Mouse (Mus musculus) hindbrain, postnatal 0 days (tissue): ENCODE data around the gene Spats2. TPM values are rescaled to one million over a fixed set of nuclear protein-coding genes. Genes with fewer than 3 reads are reported as not detected.

Source experiments
- ATAC-seq: fragments of 200-750 bp; cut with Nextera tagmentation; 2 replicates; pipeline ENCODE4 v1.8.0; 2017; ENCODE audit warnings: mild to moderate bottlenecking, moderate TSS enrichment, moderate library complexity
- DNase-seq: peaks from one replicate; pipeline ENCODE4 v3.0.0-alpha.2; 2015; ENCODE audit warnings: low spot score
- H3K27ac ChIP-seq: fragments of 300-500 bp; sonication (generic); 2 replicates; pipeline ENCODE4 v1.5.1; 2014; ENCODE audit warnings: mild to moderate bottlenecking
- H3K27me3 ChIP-seq: fragments of 300-500 bp; sonication (generic); 2 replicates; pipeline ENCODE4 v1.6.1; 2014; ENCODE audit warnings: low read length, mixed read lengths; ENCODE audit not compliant: insufficient read depth
- H3K36me3 ChIP-seq: fragments of 300-500 bp; sonication (generic); 2 replicates; pipeline ENCODE4 v1.6.1; 2014; ENCODE audit warnings: low read length, mixed read lengths; ENCODE audit not compliant: insufficient read depth
- H3K4me1 ChIP-seq: fragments of 300-500 bp; sonication (generic); 2 replicates; pipeline ENCODE4 v1.6.1; 2014; ENCODE audit warnings: antibody characterized with exemption, low read length, mixed read lengths; ENCODE audit not compliant: insufficient read depth
- H3K4me2 ChIP-seq: fragments of 300-500 bp; sonication (generic); 2 replicates; pipeline ENCODE4 v1.6.1; 2014; ENCODE audit warnings: low read depth, mild to moderate bottlenecking, low read length, moderate library complexity, mixed read lengths
- H3K4me3 ChIP-seq: fragments of 300-500 bp; sonication (generic); 2 replicates; pipeline ENCODE4 v1.5.1; 2014; ENCODE audit warnings: low read length
- H3K9ac ChIP-seq: fragments of 300-500 bp; sonication (generic); replicated peaks from 2 replicates; pipeline ENCODE4 v1.6.1; 2014; ENCODE audit warnings: mild to moderate bottlenecking, low read length, moderate library complexity, mixed read lengths
- H3K9me3 ChIP-seq: fragments of 300-500 bp; sonication (generic); 2 replicates; pipeline ENCODE4 v1.6.1; 2016; ENCODE audit warnings: low read length, mixed read lengths
- CTCF ChIP-seq: IDR thresholded peaks from 2 replicates; pipeline ENCODE4 v1.5.1; 2016; ENCODE audit warnings: antibody characterized with exemption, control low read depth, low read depth
- WGBS: fragments of 180-500 bp; shearing (Covaris S2); extraction: QIAGEN DNeasy Blood & Tissue Kit; methylation state at CpG from one replicate; pipeline ENCODE4 v1.1.7; 2014; 5-methylcytosine and 5-hydroxymethylcytosine counted together
- polyA plus RNA-seq: library from polyadenylated mRNA; unstranded; fragments of >200 nt; fragmentation: Nextera tagmentation; extraction: Ambion mirVana; gene quantifications from 2 replicates; pipeline ENCODE4 v1.2.1, GENCODE M21; 2015
- total RNA-seq: library from RNA; depleted of rRNA; stranded (reverse); fragments of >200 nt; gene quantifications from 2 replicates; pipeline ENCODE4 v1.2.3, GENCODE M21; 2014

Gene Spats2
- total and polyA plus RNA-seq, 2 experiments from 2014 or later, result 23.4 to 23.6 TPM

DNA sequence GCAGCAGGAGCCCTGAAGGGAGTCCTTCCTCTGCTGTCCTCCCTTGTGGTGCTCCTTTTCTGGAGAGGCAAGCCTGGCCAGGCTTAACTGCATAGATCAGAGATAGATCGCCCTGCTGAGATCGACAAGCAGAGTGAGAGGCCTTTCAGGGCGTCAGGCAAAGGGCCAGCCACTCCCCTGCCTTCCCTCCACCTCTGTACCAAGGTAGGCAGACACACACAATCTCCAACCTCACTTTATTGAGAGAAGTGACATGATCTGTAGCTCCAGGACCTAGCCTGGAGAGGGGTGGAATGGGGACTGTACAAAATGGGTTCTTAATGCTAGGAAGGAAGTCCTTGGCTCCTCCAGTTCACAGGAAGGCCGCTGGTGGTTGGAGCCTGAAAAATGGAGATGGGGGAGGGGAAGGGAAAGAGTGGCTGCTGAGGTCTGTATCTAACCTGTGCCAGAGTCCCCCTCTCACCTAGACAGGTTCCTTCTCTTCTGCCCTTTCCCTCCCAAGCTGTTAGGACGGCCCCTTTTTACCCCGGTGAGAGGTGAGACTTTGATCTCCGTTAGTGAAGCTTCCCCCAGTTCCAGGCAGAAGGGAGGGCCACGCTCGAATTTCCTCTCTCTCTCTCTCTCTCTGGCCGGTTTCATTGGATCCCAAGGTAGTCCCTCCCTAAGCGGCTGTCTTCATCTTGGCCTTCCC, 41.7 kb upstream of the Spats2 start:
- H3K9me3 ChIP-seq, result no peaks in the 10 kb centered on the region
- no peak for ATAC-seq
- no peak for TF ChIP-seq CTCF
- H3K27me3 ChIP-seq, result peaks cover 36% of the 10 kb centered on the region
- H3K4me1 ChIP-seq, result no peaks in the 10 kb centered on the region
- no peak overlapping the region for H3K9ac ChIP-seq
- no peak for DNase-seq
- no peak overlapping the region for H3K27ac ChIP-seq
- no peak overlapping the region for H3K4me2 ChIP-seq
- 18% methylated on average over 11 of the region's 11 CpGs for WGBS
- no peak overlapping the region for H3K4me3 ChIP-seq
- H3K36me3 ChIP-seq, result no peaks in the 10 kb centered on the region

DNA sequence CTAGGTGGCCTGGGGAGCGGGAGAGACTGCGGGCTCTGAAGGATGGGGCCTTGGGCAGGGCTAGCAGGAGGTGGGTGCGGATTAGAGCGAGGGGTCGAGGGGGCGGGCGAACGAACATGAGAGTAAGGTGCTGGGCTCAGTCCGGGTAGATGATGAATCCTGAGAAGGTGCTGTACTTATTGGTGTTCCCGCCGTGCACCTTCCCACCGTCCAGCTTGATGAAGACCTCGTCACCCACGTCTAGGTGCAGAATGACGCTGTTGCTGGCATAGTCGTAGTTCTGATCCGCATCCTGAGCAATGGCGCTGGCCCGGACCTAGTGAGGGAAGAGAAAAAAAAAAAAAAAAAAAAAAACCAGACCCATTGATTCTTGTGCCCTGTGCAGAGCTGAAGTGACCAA, 41.1 kb upstream of the Spats2 start:
- Histone ChIP-seq H3K4me2 (no peak overlapping the region), H3K9ac (no peak overlapping the region), H3K4me3 (no peak overlapping the region), H3K36me3 (no peaks in the 10 kb centered on the region), H3K27ac (no peak overlapping the region), H3K9me3 (no peaks in the 10 kb centered on the region), H3K27me3 (peaks cover 41% of the 10 kb centered on the region), H3K4me1 (no peaks in the 10 kb centered on the region)
- no peak for TF ChIP-seq CTCF
- no peak for ATAC-seq
- DNase-seq, result no peak
- WGBS, result 19% methylated on average over 19 of the region's 19 CpGs

DNA sequence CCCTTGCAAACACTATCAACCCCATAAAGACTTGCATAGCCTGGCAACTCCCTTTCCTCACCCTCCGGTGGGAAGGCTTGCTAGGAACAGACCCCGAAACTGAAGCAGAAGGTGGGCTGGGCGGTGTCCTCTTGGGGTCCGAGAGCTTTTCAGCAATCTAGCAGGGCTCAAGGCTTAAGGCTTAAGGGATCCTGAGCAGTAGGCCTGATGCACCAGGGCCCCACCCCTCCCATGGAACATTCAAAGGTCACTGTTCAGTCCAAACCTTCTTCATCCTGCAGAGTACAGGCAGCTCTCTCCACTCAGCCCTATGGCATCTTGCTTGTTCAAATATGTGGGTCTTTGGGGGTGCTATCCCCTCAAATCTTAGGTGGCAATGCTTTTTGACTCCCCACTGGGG, 39.7 kb upstream of the Spats2 start:
- Histone ChIP-seq H3K4me3 (no peak overlapping the region), H3K27me3 (peaks cover 42% of the 10 kb centered on the region), H3K36me3 (no peaks in the 10 kb centered on the region), H3K9me3 (no peaks in the 10 kb centered on the region), H3K27ac (no peak overlapping the region), H3K9ac (no peak overlapping the region), H3K4me1 (no peaks in the 10 kb centered on the region), H3K4me2 (no peak overlapping the region)
- DNase-seq (no peak), ATAC-seq (no peak)
- no peak for TF ChIP-seq CTCF
- WGBS, result 76% methylated on average over 4 of the region's 4 CpGs

DNA sequence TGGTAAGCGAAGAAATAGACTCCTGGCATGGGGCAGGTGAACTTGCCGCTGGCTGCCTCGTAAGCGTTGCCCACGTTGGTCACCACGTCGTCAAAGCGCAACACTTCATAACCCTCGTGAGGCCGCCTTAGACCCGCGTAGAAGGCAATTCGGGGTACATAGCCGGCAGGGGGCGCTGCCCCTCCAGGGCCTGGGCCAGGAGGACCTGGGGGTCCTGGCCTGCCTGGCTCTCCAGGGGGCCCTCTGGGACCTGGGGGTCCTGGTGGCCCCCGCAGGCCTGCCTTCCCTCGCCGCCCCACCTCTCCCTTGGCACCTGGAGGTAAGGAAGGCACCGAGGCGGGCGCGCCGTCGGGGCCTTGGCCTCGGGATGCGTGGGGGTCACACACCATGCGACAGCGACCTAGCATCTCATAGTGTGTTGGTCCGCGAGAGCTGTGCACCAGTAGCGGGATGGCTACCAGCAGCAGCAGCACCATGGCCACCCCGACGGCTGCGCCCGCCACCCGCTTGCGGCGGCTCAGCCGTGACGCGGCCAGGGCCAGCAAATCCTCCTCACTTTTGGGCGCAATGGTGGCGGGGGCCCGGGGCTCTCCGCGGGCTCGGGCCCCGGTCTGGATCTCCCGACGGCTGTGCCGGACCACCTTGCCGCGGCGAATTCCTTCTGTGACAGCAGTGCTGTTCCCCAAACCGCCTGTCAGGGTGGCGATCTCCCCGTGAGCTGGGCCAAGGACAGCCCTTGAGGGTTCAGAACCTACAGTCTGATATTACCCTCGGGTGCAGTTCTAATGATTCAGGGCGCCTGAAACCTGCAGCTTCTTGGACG, 38.3 kb upstream of the Spats2 start, which contains the start of gene C1ql4:
Gene C1ql4, minus strand, starts transcription at position 565 of the 823 bp plus-strand sequence.
- H3K27ac ChIP-seq, result no peak within 1 kb of the TSS
- 0 out of 2 replicates have a peak within 1 kb of the TSS, but pooled peaks have one; percentile 13 for H3K9ac ChIP-seq
- H3K4me2 ChIP-seq, result peak within 1 kb of the TSS; percentile 48
- H3K36me3 ChIP-seq, result no peaks in the 10 kb centered on the region
- peaks cover 42% of the 10 kb centered on the region for H3K27me3 ChIP-seq
- no peaks in the 10 kb centered on the region for H3K4me1 ChIP-seq
- 7% methylated on average over 60 of the region's 60 CpGs for WGBS
- ATAC-seq, result 0 out of 2 replicates have a peak, but pooled peaks have one; percentile 4
- TF ChIP-seq CTCF, result peak; percentile 53
- peak within 1 kb of the TSS; percentile 27 for H3K4me3 ChIP-seq
- DNase-seq, result no peak
- no peaks in the 10 kb centered on the region for H3K9me3 ChIP-seq

DNA sequence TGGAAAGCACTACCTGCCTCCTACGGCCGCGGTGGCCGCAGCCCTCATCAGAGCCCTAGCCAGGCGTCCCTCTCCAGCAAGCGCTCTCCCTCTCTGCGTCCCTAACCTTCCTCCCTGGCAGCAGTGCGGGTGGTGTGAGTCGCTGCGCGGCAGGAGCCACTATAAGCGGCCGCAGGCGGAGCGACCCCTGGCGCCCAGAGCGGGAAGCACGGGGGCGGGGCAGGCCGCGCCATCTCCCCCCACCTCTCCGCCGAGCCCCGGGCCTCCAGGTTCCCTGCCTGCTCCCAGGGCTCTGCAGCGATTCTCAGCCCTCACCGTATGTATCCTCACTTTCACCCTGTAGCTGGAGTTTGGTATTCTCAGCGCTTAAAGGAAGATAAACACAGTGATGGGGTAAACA, 37.4 kb upstream of the Spats2 start:
- H3K4me2 ChIP-seq, result peak overlapping the region; percentile 48
- DNase-seq, result peak; percentile 86
- WGBS, result 3% methylated on average over 26 of the region's 27 CpGs
- TF ChIP-seq CTCF, result peak; percentile 66
- H3K9me3 ChIP-seq, result no peaks in the 10 kb centered on the region
- H3K27me3 ChIP-seq, result peaks cover 42% of the 10 kb centered on the region
- no peak overlapping the region for H3K27ac ChIP-seq
- H3K4me3 ChIP-seq, result peak overlapping the region; percentile 27
- H3K4me1 ChIP-seq, result no peaks in the 10 kb centered on the region
- H3K9ac ChIP-seq, result 0 out of 2 replicates have a peak overlapping the region, but pooled peaks have one; percentile 13
- no peaks in the 10 kb centered on the region for H3K36me3 ChIP-seq
- peak; percentile 80 for ATAC-seq

DNA sequence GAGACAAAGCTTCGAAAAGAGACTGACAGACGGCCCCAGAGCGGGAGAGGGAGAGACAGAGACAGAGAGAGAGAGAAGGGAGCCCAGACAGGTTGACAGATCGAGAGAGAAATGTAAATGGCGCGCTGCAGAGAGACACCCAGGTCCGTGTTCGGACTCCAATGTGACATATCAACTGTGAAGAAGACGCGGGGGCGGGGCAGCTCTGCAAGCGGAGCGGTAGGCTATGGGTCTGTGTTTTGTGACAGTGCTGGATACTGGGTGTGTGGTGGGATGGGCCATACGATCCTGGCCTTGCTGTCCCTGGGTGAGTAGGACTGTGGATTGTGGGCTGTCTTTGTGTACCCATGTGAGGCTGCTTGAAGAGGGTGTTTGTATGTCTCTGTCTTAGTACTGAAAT, 36.6 kb upstream of the Spats2 start:
- TF ChIP-seq CTCF, result no peak
- H3K4me1 ChIP-seq, result 0 out of 2 replicates have a peak, but pooled peaks cover 3% of the 10 kb centered on the region
- H3K36me3 ChIP-seq, result no peaks in the 10 kb centered on the region
- H3K9ac ChIP-seq, result no peak overlapping the region
- peaks cover 42% of the 10 kb centered on the region for H3K27me3 ChIP-seq
- ATAC-seq, result no peak
- H3K4me3 ChIP-seq, result no peak overlapping the region
- peak overlapping the region; percentile 48; the same call in 1 of the 2 replicates for H3K4me2 ChIP-seq
- H3K9me3 ChIP-seq, result no peaks in the 10 kb centered on the region
- DNase-seq, result no peak
- WGBS, result 12% methylated on average over 14 of the region's 14 CpGs
- H3K27ac ChIP-seq, result no peak overlapping the region
